Mouse (Mus musculus) thymus, postnatal 0 days (tissue): ENCODE results near the gene Abca5. TPM values are rescaled to one million over a fixed set of nuclear protein-coding genes. Genes with fewer than 3 reads are reported as not detected.

ENCODE experiments used
- polyA plus RNA-seq: library from polyadenylated mRNA; unstranded; fragments of >200 nt; fragmentation: Nextera tagmentation; extraction: Ambion mirVana; gene quantifications from 2 replicates; pipeline ENCODE4 v1.2.1, GENCODE M21; 2015

The Abca5 gene
- polyA plus RNA-seq, 1 experiment from 2014 or later: 1.6 TPM

Other genes with a start within 250 kb of the Abca5 start
- 1.8 and 2.0 TPM in 2 replicates for gene Abca8a, start 241.7 kb downstream of the Abca5 start, polyA plus RNA-seq
- 0.38 and 0.49 TPM in 2 replicates for gene Abca9, start 169.5 kb downstream of the Abca5 start, polyA plus RNA-seq
- gene Abca6, start 85.9 kb downstream of the Abca5 start, polyA plus RNA-seq: 0.27 and 0.43 TPM in 2 replicates
- 16.6 and 17.8 TPM in 2 replicates for gene Map2k6, start 61.4 kb upstream of the Abca5 start, polyA plus RNA-seq